Mouse (Mus musculus) layer of hippocampus, adult 8-10 months (tissue): ENCODE measurements around the gene Sult5a1. TPM values are rescaled to one million over a fixed set of nuclear protein-coding genes. Genes with fewer than 3 reads are reported as not detected.
"Not testable (repeated sequence)": the region's sequence is repeated elsewhere in the genome, so short reads cannot be mapped to it uniquely, and the experiment has no call there.

ENCODE experiments used
- DNase-seq, 2 experiments: peaks; one replicate each; pipeline ENCODE4 v3.0.0; 2022; ENCODE audit warnings: low spot score in 2 of 2
- total RNA-seq, 4 experiments: library from RNA; stranded (reverse); gene quantifications; 2 replicates each; pipeline ENCODE4 v1.2.4; 2022

The Sult5a1 gene
- total RNA-seq, 4 experiments from 2014 or later = 1.7 to 3.1 (median 1.9) TPM

GRCm38 (mm10) chr8:123135806-123136205 lies 22.3 kb downstream of the Sult5a1 start:
- DNase-seq = no peak

GRCm38 (mm10) chr8:123135406-123135805 lies 22.7 kb downstream of the Sult5a1 start:
- peak in 1 of 2 experiments; percentile 49 for DNase-seq

GRCm38 (mm10) chr8:123134149-123134713 lies 23.9 kb downstream of the Sult5a1 start:
- DNase-seq = no peak

GRCm38 (mm10) chr8:123132953-123133352 lies 25.2 kb downstream of the Sult5a1 start:
- no peak for DNase-seq

- DNase-seq = no peak
Measured at GRCm38 (mm10) chr8:123131041-123131440, 27.1 kb downstream of the Sult5a1 start.

GRCm38 (mm10) chr8:123126193-123126816 lies 31.8 kb downstream of the Sult5a1 start:
- DNase-seq = no peak

GRCm38 (mm10) chr8:123122670-123123069 lies 35.4 kb downstream of the Sult5a1 start:
- DNase-seq = no peak

- DNase-seq = no peak
Measured at GRCm38 (mm10) chr8:123122059-123122458, 36.1 kb downstream of the Sult5a1 start.

GRCm38 (mm10) chr8:123117744-123118143 lies 40.4 kb downstream of the Sult5a1 start:
- no peak for DNase-seq

- DNase-seq = no peak
Measured at GRCm38 (mm10) chr8:123117127-123117731, 40.9 kb downstream of the Sult5a1 start, which contains the start of gene Cpne7. Gene Cpne7 (plus strand): TSS chr8:123117374.

- DNase-seq = no peak
Measured at GRCm38 (mm10) chr8:123114644-123115043, 43.5 kb downstream of the Sult5a1 start.

- DNase-seq = no peak
Measured at GRCm38 (mm10) chr8:123113908-123114469, 44.1 kb downstream of the Sult5a1 start.

- no peak for DNase-seq
Measured at GRCm38 (mm10) chr8:123112892-123113291, 45.2 kb downstream of the Sult5a1 start.

GRCm38 (mm10) chr8:123110649-123111048 lies 47.5 kb downstream of the Sult5a1 start:
- DNase-seq = no peak

- DNase-seq = no peak
Measured at GRCm38 (mm10) chr8:123108953-123109352, 49.2 kb downstream of the Sult5a1 start.

- DNase-seq = no peak
Measured at GRCm38 (mm10) chr8:123108010-123108409, 50.1 kb downstream of the Sult5a1 start.

- DNase-seq = no peak
Measured at GRCm38 (mm10) chr8:123106531-123106930, 51.6 kb downstream of the Sult5a1 start.

- DNase-seq = no peak
Measured at GRCm38 (mm10) chr8:123105553-123106326, 52.4 kb downstream of the Sult5a1 start.

GRCm38 (mm10) chr8:123104046-123104767 lies 53.9 kb downstream of the Sult5a1 start:
- DNase-seq = no peak

- no peak for DNase-seq
Measured at GRCm38 (mm10) chr8:123103285-123103684, 54.8 kb downstream of the Sult5a1 start.

GRCm38 (mm10) chr8:123102855-123103254 lies 55.3 kb downstream of the Sult5a1 start:
- not testable (repeated sequence) for DNase-seq
